Mouse (Mus musculus) brown adipose tissue, adult 24 weeks (tissue): Measurements from ENCODE around the gene Tm9sf4. TPM values are rescaled to one million over a fixed set of nuclear protein-coding genes. Genes with fewer than 3 reads are reported as not detected.
A peak's percentile ranks its signal among the peaks of the same experiment; 100 is the strongest.

Source experiments
- H3K27ac ChIP-seq: fragments of 200-500 bp; replicated peaks from 2 replicates; pipeline ENCODE4 v1.5.1; 2012; ENCODE audit warnings: low read depth, mild to moderate bottlenecking, low read length
- H3K4me1 ChIP-seq: fragments of 200-500 bp; 2 replicates; pipeline ENCODE4 v1.6.1; 2012; ENCODE audit warnings: low read length, mixed read lengths; ENCODE audit not compliant: control insufficient read depth, insufficient read depth, insufficient read length
- H3K4me3 ChIP-seq: fragments of 200-500 bp; 2 replicates; pipeline ENCODE4 v1.5.1; 2012; ENCODE audit warnings: low read depth, mild to moderate bottlenecking, low read length, moderate library complexity; ENCODE audit not compliant: insufficient read depth
- polyA plus RNA-seq: library from polyadenylated mRNA; stranded (reverse); fragments of >200 nt; gene quantifications from 2 replicates; pipeline ENCODE4 v1.2.4, GENCODE M21; 2012; ENCODE audit not compliant: missing spikeins, insufficient read depth, insufficient read length

The Tm9sf4 gene
- polyA plus RNA-seq, 1 experiment: 36.9 TPM

DNA sequence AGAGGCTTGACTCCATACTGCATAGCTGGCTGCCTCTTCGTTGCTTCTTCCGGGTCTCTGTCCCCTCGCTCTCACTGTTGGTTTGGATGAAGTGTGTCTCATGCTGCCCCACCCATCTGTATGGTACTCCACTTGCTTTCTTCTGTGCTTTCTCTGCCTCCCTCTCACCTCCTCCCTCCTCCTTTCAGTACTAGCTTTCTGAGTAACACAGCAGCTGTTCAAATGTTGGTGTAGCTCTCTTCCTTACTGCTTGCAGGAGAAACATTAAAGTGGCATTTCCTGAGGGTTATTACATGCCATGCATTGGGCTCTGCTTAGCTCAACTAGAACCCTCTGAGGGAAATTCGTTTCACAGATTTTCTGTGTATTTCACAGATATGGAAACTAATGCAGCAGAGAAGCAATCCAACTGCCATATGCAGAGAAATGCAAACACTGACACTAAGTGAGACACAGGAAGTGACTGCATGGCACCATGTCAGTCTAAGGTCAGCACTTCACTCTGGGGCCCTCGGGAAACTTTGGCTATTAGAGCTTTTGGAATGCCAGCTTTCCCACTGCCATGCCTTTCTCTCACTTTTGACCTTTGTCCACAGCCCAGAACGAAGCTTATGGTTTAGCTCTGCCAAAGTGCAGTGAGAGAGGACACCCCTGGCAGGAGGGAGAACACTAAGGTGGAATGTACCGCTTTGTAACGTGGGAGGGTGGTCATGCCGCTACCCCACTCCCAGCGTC, 18.2 kb downstream of the Tm9sf4 start:
- Histone ChIP-seq H3K4me3 (no peak overlapping the region), H3K4me1 (peaks cover 13% of the 10 kb centered on the region), H3K27ac (peak overlapping the region; percentile 80)

- H3K4me1 ChIP-seq: peaks cover 13% of the 10 kb centered on the region
- H3K4me3 ChIP-seq: no peak overlapping the region
- peak overlapping the region; percentile 80 for H3K27ac ChIP-seq
Observed at GRCm38 (mm10) chr2:153179961-153180360, 18.9 kb downstream of the Tm9sf4 start.

- Histone ChIP-seq H3K27ac (no peak overlapping the region), H3K4me3 (no peak overlapping the region), H3K4me1 (no peaks in the 10 kb centered on the region)
Observed at GRCm38 (mm10) chr2:153186176-153186591, 25.1 kb downstream of the Tm9sf4 start.

GRCm38 (mm10) chr2:153187848-153188247, 26.7 kb downstream of the Tm9sf4 start:
- Histone ChIP-seq H3K4me3 (no peak overlapping the region), H3K4me1 (no peaks in the 10 kb centered on the region), H3K27ac (no peak overlapping the region)

DNA sequence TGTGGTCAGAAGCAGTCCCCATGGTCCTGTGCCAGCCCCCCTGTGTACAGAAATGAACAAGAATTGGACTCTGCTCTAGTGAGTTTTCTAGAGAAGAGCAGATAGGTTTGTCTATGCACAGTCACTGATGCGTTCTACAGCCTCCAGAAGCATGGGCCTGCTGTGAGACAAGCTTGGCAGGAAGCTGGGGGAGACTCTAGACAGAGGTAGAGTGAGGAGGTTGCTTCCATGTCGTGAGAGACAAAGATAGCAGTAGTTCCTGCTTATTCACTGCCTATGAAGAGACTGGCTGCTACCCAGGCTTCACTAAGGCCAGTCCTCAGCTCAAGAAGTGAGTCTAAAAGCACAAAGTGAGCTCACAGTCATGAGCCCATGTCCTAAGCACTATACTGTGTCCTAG, 30.1 kb downstream of the Tm9sf4 start:
- Histone ChIP-seq H3K27ac (no peak overlapping the region), H3K4me1 (no peaks in the 10 kb centered on the region), H3K4me3 (no peak overlapping the region)

GRCm38 (mm10) chr2:153194255-153194654, 33.2 kb downstream of the Tm9sf4 start:
- no peak overlapping the region for H3K27ac ChIP-seq
- H3K4me1 ChIP-seq: no peaks in the 10 kb centered on the region
- H3K4me3 ChIP-seq: no peak overlapping the region

DNA sequence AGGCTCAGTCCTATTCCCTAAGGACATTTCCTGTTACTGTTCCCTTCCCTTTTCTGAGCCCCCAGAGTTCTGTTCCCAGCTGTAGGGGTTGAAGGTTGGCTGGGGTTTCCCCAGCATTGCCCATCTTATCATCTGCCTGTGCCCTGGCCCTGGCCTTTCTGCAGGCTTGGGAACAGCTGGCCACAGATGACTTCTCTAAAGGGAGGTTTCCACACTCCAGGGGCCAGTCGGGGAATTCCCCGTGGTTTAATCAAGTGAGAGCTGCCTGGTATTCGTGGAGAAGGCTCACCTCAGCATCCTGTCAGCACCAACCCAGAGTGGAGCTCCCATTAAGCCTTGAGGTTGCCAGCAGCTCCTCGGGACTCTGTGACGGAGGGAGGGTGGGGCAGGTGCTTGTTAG, 37.4 kb downstream of the Tm9sf4 start:
- Histone ChIP-seq H3K4me1 (no peaks in the 10 kb centered on the region; the same call in 1 of the 2 replicates), H3K4me3 (no peak overlapping the region), H3K27ac (peak overlapping the region; percentile 48; the same call in 1 of the 2 replicates)

- Histone ChIP-seq H3K4me3 (no peak overlapping the region), H3K27ac (no peak overlapping the region), H3K4me1 (no peaks in the 10 kb centered on the region; the same call in 1 of the 2 replicates)
Observed at GRCm38 (mm10) chr2:153199114-153199513, 38.0 kb downstream of the Tm9sf4 start.

DNA sequence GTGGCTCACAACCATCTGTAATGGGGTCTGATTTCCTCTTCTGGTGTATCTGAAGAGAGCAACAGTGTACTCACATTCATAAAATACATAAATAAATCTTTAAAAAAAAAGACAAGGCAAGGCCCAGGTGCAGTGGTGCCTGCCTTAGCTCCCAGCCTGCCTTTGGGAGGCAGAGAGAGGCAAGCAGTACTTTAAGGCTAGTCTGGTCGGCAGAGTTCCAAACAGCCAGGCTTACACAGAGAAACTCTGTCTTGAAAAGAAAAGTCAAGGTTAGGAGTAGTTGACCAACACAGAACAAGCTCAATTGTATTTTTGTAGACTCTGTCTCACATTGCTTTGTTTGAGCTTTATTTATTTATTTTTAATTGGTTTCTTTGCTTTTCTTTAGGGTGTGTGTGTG, 41.7 kb downstream of the Tm9sf4 start:
- Histone ChIP-seq H3K4me3 (no peak overlapping the region), H3K27ac (no peak overlapping the region), H3K4me1 (no peaks in the 10 kb centered on the region; the same call in 1 of the 2 replicates)

GRCm38 (mm10) chr2:153208149-153208548, 47.0 kb downstream of the Tm9sf4 start:
- Histone ChIP-seq H3K27ac (no peak overlapping the region), H3K4me3 (no peak overlapping the region), H3K4me1 (no peaks in the 10 kb centered on the region; the same call in 1 of the 2 replicates)

DNA sequence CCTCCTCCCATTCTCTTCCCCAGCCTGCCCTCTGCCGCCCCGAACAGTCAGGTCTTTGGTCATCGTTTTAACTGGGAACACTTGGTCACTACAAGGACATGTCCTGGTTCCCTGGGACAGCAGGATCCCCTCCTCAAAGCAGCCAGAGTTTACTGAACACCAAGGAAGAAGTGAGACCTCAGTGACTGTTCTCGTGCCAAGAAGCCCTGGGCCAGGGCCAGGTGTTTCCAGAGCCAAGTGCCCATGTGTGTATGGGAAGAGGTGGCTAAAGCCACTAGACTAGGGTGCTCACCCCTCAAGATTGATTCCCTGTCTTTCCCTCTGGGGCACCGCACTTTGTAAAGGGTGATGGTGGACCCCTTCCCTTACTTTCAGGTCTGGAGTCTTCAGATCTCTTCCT, 48.2 kb downstream of the Tm9sf4 start:
- H3K27ac ChIP-seq: no peak overlapping the region
- no peaks in the 10 kb centered on the region for H3K4me1 ChIP-seq
- H3K4me3 ChIP-seq: no peak overlapping the region

DNA sequence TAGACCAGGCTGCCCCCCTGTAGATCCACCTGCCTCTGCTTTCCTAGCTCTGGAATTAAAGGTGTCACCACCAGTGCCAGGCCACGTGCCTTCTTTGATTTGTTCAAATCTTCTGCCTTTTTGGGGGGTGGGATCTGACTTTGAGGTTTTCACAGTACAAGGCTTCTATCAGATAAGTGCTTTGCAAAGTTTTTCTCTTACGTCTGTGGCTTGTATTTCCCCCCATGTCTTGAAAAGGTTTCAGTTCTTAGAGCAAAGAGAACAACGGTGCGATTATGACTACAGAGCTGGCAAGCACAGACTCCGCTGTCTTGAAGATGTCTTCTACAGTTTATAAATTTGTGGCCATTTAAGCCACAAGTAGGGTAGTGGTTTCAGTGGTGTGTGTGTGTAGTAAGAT, 50.3 kb downstream of the Tm9sf4 start:
- no peaks in the 10 kb centered on the region for H3K4me1 ChIP-seq
- H3K4me3 ChIP-seq: no peak overlapping the region

GRCm38 (mm10) chr2:153213351-153213750, 52.2 kb downstream of the Tm9sf4 start:
- Histone ChIP-seq H3K27ac (no peak overlapping the region), H3K4me1 (peaks cover 3% of the 10 kb centered on the region; the same call in 1 of the 2 replicates), H3K4me3 (no peak overlapping the region)

More for the DNA sequence above, 50.3 kb downstream of the Tm9sf4 start:
- no peak overlapping the region for H3K27ac ChIP-seq

GRCm38 (mm10) chr2:153214771-153215259, 53.7 kb downstream of the Tm9sf4 start:
- Histone ChIP-seq H3K27ac (peak overlapping the region; percentile 23), H3K4me1 (peaks cover 3% of the 10 kb centered on the region; the same call in 1 of the 2 replicates)

DNA sequence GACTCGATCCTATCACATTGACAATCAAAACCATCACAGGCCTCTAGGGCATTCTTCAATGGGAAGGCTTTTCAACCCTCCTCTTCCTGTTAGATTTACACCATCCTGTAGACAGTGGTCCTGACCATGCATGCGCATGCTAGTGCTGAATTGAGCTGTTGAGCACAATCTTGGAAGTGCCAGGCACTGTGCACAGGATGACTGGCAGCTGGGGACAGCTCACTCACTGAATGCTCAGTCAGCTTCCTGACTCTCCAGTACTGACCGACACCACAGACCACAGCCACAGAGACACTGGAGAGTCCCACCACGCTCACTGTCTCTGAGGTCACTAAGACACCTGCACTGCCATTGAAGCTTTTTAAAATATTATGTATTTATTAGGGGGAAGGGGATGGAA, 54.3 kb downstream of the Tm9sf4 start:
- H3K4me1 ChIP-seq: peaks cover 3% of the 10 kb centered on the region; the same call in 1 of the 2 replicates
- no peak overlapping the region for H3K4me3 ChIP-seq
- H3K27ac ChIP-seq: peak overlapping the region; percentile 23; the same call in 1 of the 2 replicates

More at GRCm38 (mm10) chr2:153214771-153215259, 53.7 kb downstream of the Tm9sf4 start:
- no peak overlapping the region for H3K4me3 ChIP-seq

GRCm38 (mm10) chr2:153217826-153218340, 56.8 kb downstream of the Tm9sf4 start:
- Histone ChIP-seq H3K4me1 (peaks cover 3% of the 10 kb centered on the region; the same call in 1 of the 2 replicates), H3K4me3 (no peak overlapping the region), H3K27ac (no peak overlapping the region)
